Mouse (Mus musculus): Measurements from ENCODE around the gene Maml3. TPM values are rescaled to one million over a fixed set of nuclear protein-coding genes. Genes with fewer than 3 reads are reported as not detected.

The Maml3 gene
- polyA plus RNA-seq, 1 experiment from 2014 or later, result 8.6 TPM

DNA sequence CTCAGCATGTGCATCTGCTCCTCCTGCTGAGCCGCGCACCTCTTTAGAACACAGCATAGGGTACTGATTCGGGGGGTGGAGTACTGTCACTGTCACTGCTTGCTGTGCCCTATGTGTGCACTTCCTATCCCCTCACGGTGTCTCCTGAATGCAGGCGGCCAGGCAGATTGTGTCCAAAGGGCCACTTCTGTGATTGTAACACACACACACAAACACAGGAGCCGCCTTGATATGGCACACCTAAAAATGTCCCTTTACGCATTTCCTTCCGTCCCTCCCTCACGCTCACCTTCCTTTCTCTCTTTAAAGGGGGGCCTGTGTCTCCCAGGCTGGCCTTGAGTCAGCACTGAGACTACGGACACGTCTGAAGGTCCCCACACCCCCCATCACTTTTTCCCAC, 107.3 kb downstream of the Maml3 start:
- Histone ChIP-seq H3K9me3 (no peaks in the 10 kb centered on the region), H3K36me3 (no peaks in the 10 kb centered on the region), H3K27me3 (no peaks in the 10 kb centered on the region), H3K27ac (no peak overlapping the region), H3K4me2 (replicated peaks) (no peak overlapping the region), H3K4me3 (replicated peaks) (no peak overlapping the region), H3K4me1 (replicated peaks) (peaks cover 21% of the 10 kb centered on the region), H3K9ac (replicated peaks) (no peak overlapping the region)
- WGBS, result 89% methylated on average over 11 of the region's 11 CpGs
- no peak for ATAC-seq

DNA sequence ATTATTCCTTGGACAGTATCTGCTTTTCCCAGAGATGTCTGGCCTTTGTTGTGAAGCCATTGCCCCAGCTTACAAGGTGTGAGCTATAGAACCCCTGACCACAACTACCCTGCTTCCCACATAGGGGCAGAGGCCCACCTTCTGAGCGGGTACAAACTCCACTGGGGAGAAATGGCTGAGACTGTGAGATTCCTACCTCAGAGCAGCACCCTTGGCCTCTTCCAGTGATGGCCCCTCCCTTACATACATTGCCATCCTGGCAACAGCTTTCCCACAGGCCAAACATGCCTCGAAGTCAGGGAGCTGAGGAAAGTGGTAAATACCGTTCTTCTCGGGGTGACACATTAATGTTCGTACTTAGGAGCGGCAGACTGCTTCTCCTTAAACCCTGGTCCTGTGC, 118.4 kb downstream of the Maml3 start:
- H3K4me1 ChIP-seq (replicated peaks), result peaks cover 27% of the 10 kb centered on the region
- ATAC-seq, result no peak
- WGBS, result 82% methylated on average over 6 of the region's 6 CpGs
- H3K36me3 ChIP-seq, result no peaks in the 10 kb centered on the region
- no peak overlapping the region for H3K27ac ChIP-seq
- H3K9me3 ChIP-seq, result no peaks in the 10 kb centered on the region
- H3K4me2 ChIP-seq (replicated peaks), result no peak overlapping the region
- no peak overlapping the region for H3K4me3 ChIP-seq (replicated peaks)
- no peak overlapping the region for H3K9ac ChIP-seq (replicated peaks)
- H3K27me3 ChIP-seq, result no peaks in the 10 kb centered on the region

DNA sequence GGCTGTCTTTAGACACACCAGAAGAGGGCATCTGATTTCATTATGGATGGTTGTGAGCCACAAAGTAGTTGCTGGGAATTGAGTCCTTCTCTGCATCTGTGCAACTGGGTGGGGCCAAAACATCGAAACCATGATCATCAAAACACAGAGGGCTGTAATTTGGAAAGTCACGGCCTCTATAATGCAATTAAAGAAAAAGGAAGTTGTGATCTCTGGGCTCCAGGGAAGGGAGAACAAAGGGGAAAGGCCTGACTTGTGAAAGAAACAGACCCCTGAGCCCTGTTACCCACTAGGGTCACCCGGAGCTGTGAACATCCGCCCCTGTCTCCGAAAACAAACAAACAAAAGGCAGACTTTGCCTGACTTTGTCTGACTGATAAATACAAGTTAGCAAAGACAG, 123.4 kb downstream of the Maml3 start:
- Histone ChIP-seq H3K4me3 (replicated peaks) (no peak overlapping the region), H3K9ac (replicated peaks) (no peak overlapping the region), H3K4me1 (replicated peaks) (peaks cover 19% of the 10 kb centered on the region), H3K9me3 (no peaks in the 10 kb centered on the region), H3K27ac (no peak overlapping the region), H3K4me2 (replicated peaks) (no peak overlapping the region), H3K36me3 (no peaks in the 10 kb centered on the region), H3K27me3 (no peaks in the 10 kb centered on the region)
- ATAC-seq, result no peak
- WGBS, result 64% methylated on average over 5 of the region's 5 CpGs

DNA sequence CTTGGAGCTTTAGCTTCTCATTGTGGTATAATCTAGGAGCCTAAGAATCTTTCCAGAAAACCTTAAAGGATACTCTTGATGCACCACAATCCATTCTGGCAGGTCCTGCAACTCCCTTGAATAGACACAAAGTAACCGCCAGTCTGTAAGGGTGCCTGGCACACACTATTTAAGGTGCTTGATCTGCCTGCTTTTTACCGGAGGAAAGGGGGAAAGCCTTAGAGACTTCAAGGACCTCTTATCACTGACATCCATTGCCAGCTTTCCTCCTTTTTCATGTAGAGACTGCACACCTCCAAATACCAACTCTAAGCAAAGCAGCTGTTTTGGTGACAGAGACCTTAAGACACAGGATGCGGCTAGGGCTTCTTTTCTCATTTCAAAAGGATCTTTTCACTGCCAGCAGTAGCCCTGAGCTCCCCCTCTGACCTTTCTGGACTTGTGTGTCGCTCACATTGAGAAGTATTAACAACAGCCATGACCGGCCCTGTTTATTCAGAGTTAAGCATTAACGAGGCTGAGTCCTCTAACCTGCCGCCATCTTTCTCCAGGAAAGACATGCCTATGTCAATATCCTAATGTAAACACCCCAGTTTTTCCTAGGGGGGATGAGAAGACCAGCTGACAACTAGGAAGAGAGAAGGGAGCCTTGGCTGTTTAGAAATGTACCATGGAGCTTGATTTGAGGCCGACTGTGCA, 127.1 kb downstream of the Maml3 start:
- no peak for ATAC-seq
- WGBS, result 41% methylated on average over 8 of the region's 8 CpGs
- Histone ChIP-seq H3K4me2 (replicated peaks) (no peak overlapping the region), H3K36me3 (peaks cover 4% of the 10 kb centered on the region; the same call in 1 of the 2 replicates), H3K9me3 (no peaks in the 10 kb centered on the region), H3K9ac (replicated peaks) (no peak overlapping the region), H3K4me1 (replicated peaks) (peaks cover 6% of the 10 kb centered on the region; the same call in 1 of the 2 replicates), H3K27ac (no peak overlapping the region), H3K4me3 (replicated peaks) (no peak overlapping the region), H3K27me3 (no peaks in the 10 kb centered on the region)

DNA sequence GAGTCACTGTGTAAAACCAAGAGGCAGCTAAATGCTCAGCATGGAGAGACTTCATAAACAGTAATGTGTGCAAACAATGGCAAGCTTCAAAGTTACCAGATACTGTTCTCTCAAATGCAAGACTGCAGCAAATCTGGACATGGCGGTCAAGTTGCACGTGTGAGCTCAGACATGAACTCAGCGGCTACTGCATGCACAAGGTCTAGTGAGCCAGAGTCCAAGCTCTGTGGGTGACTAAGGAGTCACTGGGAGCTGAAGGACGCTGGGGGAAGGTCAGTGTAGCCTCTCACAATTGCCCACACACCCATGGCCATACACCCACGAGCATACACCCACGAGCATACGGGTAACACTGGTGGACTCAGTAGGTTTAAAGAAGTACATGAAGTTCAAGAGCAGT, 130.3 kb downstream of the Maml3 start:
- no peak for ATAC-seq
- no peaks in the 10 kb centered on the region for H3K27me3 ChIP-seq
- no peak overlapping the region for H3K4me2 ChIP-seq (replicated peaks)
- H3K27ac ChIP-seq, result no peak overlapping the region
- WGBS, result 97% methylated on average over 7 of the region's 7 CpGs
- no peaks in the 10 kb centered on the region for H3K9me3 ChIP-seq
- H3K9ac ChIP-seq (replicated peaks), result no peak overlapping the region
- no peak overlapping the region for H3K4me3 ChIP-seq (replicated peaks)
- H3K4me1 ChIP-seq (replicated peaks), result peaks cover 6% of the 10 kb centered on the region; the same call in 1 of the 2 replicates
- peaks cover 4% of the 10 kb centered on the region; the same call in 1 of the 2 replicates for H3K36me3 ChIP-seq

DNA sequence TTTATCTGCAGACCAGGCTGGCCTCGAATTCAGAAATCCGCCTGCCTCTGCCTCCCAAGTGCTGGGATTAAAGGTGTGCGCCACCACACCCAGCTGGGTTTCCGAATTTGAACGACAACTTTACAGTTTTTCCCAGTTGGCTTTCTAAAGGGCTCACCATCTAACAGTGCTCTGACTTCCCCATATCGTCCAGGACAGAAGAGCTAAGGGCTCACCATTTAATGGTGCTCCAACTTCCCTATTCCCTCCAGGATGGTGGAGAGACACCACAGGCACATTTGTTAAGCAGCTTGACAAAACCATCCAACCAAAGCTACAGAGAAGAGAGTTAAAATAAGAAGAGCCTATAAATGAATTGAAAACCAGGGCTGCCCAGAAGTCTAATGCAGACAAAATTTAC, 130.7 kb downstream of the Maml3 start:
- H3K36me3 ChIP-seq, result peaks cover 4% of the 10 kb centered on the region; the same call in 1 of the 2 replicates
- no peak overlapping the region for H3K27ac ChIP-seq
- ATAC-seq, result no peak
- peaks cover 10% of the 10 kb centered on the region; the same call in 1 of the 2 replicates for H3K4me1 ChIP-seq (replicated peaks)
- no peak overlapping the region for H3K4me3 ChIP-seq (replicated peaks)
- no peak overlapping the region for H3K4me2 ChIP-seq (replicated peaks)
- no peak overlapping the region for H3K9ac ChIP-seq (replicated peaks)
- H3K9me3 ChIP-seq, result no peaks in the 10 kb centered on the region
- WGBS, result 95% methylated on average over 6 of the region's 6 CpGs
- no peaks in the 10 kb centered on the region for H3K27me3 ChIP-seq

DNA sequence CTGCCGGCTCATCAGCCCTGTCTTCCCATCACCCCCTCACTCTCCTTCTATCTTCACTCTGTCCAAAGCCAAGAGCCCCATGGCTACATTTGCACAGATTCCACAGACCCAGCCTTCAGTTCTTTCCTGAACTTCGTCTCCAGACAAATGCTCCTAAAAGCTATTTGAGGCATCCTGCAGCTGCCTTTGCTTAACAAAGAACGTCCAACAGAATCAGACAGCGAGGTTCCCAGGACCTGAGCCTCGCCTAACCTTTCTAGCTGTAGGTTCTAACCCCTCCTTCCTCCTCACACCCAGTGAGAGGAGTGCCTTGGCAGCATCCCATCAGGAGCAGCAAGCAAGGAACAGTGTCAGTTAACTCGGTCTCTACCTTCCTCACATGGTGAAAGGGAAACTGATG, 132.3 kb downstream of the Maml3 start:
- no peak for ATAC-seq
- Histone ChIP-seq H3K4me1 (replicated peaks) (peaks cover 7% of the 10 kb centered on the region; the same call in 1 of the 2 replicates), H3K4me2 (replicated peaks) (no peak overlapping the region), H3K9me3 (no peaks in the 10 kb centered on the region), H3K27ac (no peak overlapping the region), H3K9ac (replicated peaks) (no peak overlapping the region), H3K36me3 (peaks cover 4% of the 10 kb centered on the region; the same call in 1 of the 2 replicates), H3K27me3 (no peaks in the 10 kb centered on the region), H3K4me3 (replicated peaks) (no peak overlapping the region)
- WGBS, result 54% methylated on average over 6 of the region's 6 CpGs

DNA sequence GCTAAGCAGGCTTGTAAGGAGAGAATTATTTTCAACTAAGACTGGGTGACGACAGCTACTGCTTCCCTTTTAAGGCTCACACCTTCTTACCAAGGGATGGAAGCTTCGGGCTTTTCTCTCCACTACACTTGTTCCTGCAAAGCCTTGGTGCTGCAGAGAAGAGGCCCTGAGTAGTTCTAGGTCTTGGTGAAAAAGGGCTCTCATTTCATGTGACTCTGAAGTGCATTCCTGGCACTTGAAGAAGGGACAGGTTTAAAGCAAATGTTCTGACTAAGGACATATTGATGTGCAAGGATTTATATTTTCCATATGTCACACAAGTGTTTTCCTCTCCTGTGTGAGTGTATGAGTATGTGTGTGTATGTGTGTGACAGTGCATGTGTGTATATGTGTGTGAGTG, 134.4 kb downstream of the Maml3 start:
- ATAC-seq, result no peak
- WGBS, result 90% methylated on average over 2 of the region's 2 CpGs
- H3K4me2 ChIP-seq (replicated peaks), result no peak overlapping the region

DNA sequence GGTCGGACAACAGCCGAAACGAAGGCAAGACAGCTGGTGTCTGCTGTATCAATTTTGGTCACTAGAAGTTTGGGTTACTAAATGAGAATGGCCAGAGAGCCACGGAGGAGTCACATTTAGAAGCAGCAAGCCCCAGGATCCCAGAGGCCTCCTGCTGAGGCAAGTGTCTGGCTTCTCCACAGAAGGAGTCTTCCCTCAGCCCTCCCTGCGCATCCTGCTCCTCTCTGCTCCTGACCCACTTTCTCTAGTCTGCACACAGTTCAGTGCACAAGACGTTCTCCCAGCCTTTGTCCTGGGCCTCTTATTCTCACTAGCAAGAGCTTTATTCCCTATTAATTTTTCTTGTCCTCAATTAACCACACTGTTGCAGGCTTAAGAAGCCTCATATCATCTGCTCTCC, 135.4 kb downstream of the Maml3 start:
- H3K36me3 ChIP-seq, result no peaks in the 10 kb centered on the region
- no peaks in the 10 kb centered on the region for H3K27me3 ChIP-seq
- no peak overlapping the region for H3K4me3 ChIP-seq (replicated peaks)
- no peak for ATAC-seq
- H3K9me3 ChIP-seq, result no peaks in the 10 kb centered on the region
- 61% methylated on average over 6 of the region's 6 CpGs for WGBS
- peak overlapping the region; percentile 4; the same call in 1 of the 2 replicates for H3K27ac ChIP-seq
- no peak overlapping the region for H3K9ac ChIP-seq (replicated peaks)
- peaks cover 24% of the 10 kb centered on the region for H3K4me1 ChIP-seq (replicated peaks)
- H3K4me2 ChIP-seq (replicated peaks), result no peak overlapping the region

More for the DNA sequence above, 134.4 kb downstream of the Maml3 start:
- Histone ChIP-seq H3K9me3 (no peaks in the 10 kb centered on the region), H3K27me3 (no peaks in the 10 kb centered on the region), H3K27ac (no peak overlapping the region), H3K4me3 (replicated peaks) (no peak overlapping the region), H3K36me3 (peaks cover 4% of the 10 kb centered on the region; the same call in 1 of the 2 replicates), H3K4me1 (replicated peaks) (peaks cover 14% of the 10 kb centered on the region), H3K9ac (replicated peaks) (no peak overlapping the region)

DNA sequence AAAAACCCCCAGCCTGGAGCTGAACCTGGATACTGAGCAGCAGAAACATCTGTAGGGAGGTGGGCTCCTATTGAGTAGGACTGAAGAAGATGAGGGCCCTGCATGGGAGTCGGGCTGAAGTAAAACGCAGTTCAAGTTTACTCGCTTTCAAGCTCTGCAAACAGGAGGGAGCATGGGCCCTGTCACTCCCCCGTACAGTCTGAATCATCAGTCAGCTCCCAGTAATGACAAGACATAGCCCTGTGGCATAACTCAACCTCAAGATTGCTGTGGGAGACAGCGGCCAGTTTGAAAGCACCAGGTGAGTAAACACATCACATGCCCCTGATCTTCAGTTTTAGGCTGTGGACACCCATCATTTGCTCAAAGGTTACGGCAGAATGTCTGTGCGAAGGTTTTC, 139.0 kb downstream of the Maml3 start:
- Histone ChIP-seq H3K4me3 (replicated peaks) (no peak overlapping the region), H3K4me2 (replicated peaks) (no peak overlapping the region), H3K9me3 (no peaks in the 10 kb centered on the region), H3K27ac (peak overlapping the region; percentile 95), H3K36me3 (no peaks in the 10 kb centered on the region), H3K27me3 (no peaks in the 10 kb centered on the region), H3K4me1 (replicated peaks) (peaks cover 47% of the 10 kb centered on the region), H3K9ac (replicated peaks) (peak overlapping the region; percentile 40)
- 69% methylated on average over 7 of the region's 7 CpGs for WGBS
- ATAC-seq, result no peak

DNA sequence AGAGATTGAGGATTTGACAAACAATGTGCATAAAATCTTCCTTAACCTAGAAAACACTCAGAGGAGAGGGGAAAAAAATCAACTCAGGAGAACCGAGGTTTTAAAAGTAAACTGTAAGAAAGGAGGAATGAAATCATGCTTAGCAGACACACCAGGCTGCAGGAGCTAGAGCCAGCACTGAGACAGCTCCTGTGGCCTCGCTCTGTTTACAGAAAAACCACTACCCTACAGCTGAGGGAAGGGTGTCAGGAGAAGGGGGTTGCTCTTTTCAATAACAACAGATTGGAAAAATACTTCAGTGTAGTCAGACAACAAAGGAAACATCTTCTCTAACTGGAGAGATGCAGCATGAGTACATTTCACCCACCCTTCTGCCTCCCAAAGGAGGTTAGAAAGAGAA, 139.4 kb downstream of the Maml3 start:
- Histone ChIP-seq H3K27ac (peak overlapping the region; percentile 95), H3K4me3 (replicated peaks) (no peak overlapping the region), H3K4me1 (replicated peaks) (peaks cover 47% of the 10 kb centered on the region), H3K4me2 (replicated peaks) (no peak overlapping the region), H3K36me3 (no peaks in the 10 kb centered on the region), H3K9me3 (no peaks in the 10 kb centered on the region), H3K27me3 (no peaks in the 10 kb centered on the region), H3K9ac (replicated peaks) (peak overlapping the region; percentile 40)
- no peak for ATAC-seq
- 31% methylated on average over 2 of the region's 2 CpGs for WGBS

DNA sequence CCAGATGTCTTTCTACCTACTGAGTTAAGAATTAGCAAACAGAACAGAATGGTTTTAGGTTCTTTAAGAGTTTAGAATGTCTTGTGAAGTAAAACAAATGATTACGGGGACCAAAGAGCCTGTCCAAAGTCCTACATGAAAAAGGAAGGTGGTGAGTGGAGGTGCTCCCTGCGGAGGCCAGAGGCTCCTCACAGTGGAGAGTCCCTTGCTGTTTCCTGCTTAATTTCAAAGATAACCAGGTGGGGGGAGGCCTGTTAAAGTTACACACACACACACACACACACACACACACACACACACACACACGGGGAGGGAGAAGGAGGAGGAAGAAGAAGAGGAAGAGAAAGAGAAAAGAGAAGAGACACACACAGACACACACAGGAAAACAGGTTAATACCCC, 139.9 kb downstream of the Maml3 start:
- H3K4me3 ChIP-seq (replicated peaks), result no peak overlapping the region
- H3K36me3 ChIP-seq, result no peaks in the 10 kb centered on the region
- H3K9me3 ChIP-seq, result no peaks in the 10 kb centered on the region
- peaks cover 47% of the 10 kb centered on the region for H3K4me1 ChIP-seq (replicated peaks)
- WGBS, result 24% methylated on average over 3 of the region's 3 CpGs
- no peak overlapping the region for H3K4me2 ChIP-seq (replicated peaks)
- H3K27me3 ChIP-seq, result no peaks in the 10 kb centered on the region
- H3K9ac ChIP-seq (replicated peaks), result peak overlapping the region; percentile 57
- peak overlapping the region; percentile 95 for H3K27ac ChIP-seq
- ATAC-seq, result no peak

All from midbrain, embryonic 13.5 days (tissue).